Mouse (Mus musculus) cerebellum, adult 2 months (tissue): ENCODE data around the gene Fkbp4.

Source experiments
- CTCF ChIP-seq: fragments of 200-500 bp; IDR thresholded peaks from 2 replicates; pipeline ENCODE4 v1.5.1; 2011; ENCODE audit warnings: low read depth, mild to moderate bottlenecking, control low read depth, low read length, moderate library complexity, borderline replicate concordance; ENCODE audit not compliant: insufficient read depth
- POLR2A ChIP-seq: fragments of 200-500 bp; IDR thresholded peaks from 2 replicates; pipeline ENCODE4 v1.6.1; 2011; ENCODE audit warnings: low read length, control low read depth, borderline replicate concordance; ENCODE audit not compliant: insufficient read depth

- no peak for TF ChIP-seq CTCF
- no peak for TF ChIP-seq POLR2A
Measured at GRCm38 (mm10) chr6:128416169-128416568, 22.3 kb downstream of the Fkbp4 start.
